Mouse (Mus musculus): ENCODE measurements around the gene Ankrd54.

- TF ChIP-seq ZNF384 (IDR thresholded peaks at IDR 0.05; ENCODE audit: low read depth, low read length) (no peak), HCFC1 (IDR thresholded peaks at IDR 0.05; ENCODE audit: borderline replicate concordance, insufficient read depth, low read length) (no peak), ZC3H11A (IDR thresholded peaks at IDR 0.05; ENCODE audit: borderline replicate concordance, low read depth, low read length) (no peak), MAFK (IDR thresholded peaks at IDR 0.05; ENCODE audit: insufficient read depth, low read depth, low read length) (no peak)
Measured at GRCm38 (mm10) chr15:79006638-79007037, 56.1 kb downstream of the Ankrd54 start.
